Mouse (Mus musculus): ENCODE measurements around the gene Suco. TPM values are rescaled to one million over a fixed set of nuclear protein-coding genes. Genes with fewer than 3 reads are reported as not detected.

Suco gene
- total and polyA plus RNA-seq, 2 experiments from 2014 or later, result 10.0 to 17.0 TPM

DNA sequence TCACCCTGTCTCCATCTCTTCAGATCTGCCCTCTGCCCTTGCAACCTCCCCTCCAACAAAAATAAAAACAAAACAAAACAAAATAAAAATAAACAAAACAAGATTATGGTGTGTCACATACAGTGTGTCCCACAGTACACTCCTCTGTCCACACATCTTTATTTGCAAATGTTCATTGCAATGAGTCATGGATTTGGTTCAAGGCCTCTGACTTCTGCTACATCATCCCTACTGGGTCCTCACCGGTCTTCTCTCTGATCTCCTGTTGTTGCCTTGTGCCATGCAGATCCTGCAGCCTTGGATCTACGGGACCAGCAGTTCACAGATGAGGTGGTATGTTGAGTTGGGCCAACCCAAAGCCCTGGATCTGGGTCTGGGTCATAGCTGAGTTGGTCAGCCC, 43.1 kb upstream of the Suco start:
- Histone ChIP-seq H3K27ac (ENCODE audit: low read depth) (no peak overlapping the region), H3K4me1 (ENCODE audit: control insufficient read depth, insufficient read depth) (no peaks in the 10 kb centered on the region), H3K4me3 (ENCODE audit: low read depth, low read length) (no peak overlapping the region), H3K4me2 (ENCODE audit: low read depth, low read length) (no peak overlapping the region), H3K9ac (replicated peaks; ENCODE audit: low read depth, low read length) (no peak overlapping the region), H3K9me3 (replicated peaks; ENCODE audit: control insufficient read depth, low read length) (no peaks in the 10 kb centered on the region), H3K36me3 (replicated peaks; ENCODE audit: control insufficient read depth, insufficient read depth, low read length) (no peaks in the 10 kb centered on the region), H3K27me3 (ENCODE audit: control insufficient read depth, insufficient read depth, low read length) (no peaks in the 10 kb centered on the region)
- DNase-seq (ENCODE audit: low spot score) (no peak), ATAC-seq (ENCODE audit: insufficient read depth, low read depth) (no peak)
- TF ChIP-seq EP300 (IDR thresholded peaks at IDR 0.05; ENCODE audit: low read depth) (no peak), CTCF (IDR thresholded peaks at IDR 0.05; ENCODE audit: low read depth) (no peak)
- WGBS, result 94% methylated on average over 2 of the region's 2 CpGs

DNA sequence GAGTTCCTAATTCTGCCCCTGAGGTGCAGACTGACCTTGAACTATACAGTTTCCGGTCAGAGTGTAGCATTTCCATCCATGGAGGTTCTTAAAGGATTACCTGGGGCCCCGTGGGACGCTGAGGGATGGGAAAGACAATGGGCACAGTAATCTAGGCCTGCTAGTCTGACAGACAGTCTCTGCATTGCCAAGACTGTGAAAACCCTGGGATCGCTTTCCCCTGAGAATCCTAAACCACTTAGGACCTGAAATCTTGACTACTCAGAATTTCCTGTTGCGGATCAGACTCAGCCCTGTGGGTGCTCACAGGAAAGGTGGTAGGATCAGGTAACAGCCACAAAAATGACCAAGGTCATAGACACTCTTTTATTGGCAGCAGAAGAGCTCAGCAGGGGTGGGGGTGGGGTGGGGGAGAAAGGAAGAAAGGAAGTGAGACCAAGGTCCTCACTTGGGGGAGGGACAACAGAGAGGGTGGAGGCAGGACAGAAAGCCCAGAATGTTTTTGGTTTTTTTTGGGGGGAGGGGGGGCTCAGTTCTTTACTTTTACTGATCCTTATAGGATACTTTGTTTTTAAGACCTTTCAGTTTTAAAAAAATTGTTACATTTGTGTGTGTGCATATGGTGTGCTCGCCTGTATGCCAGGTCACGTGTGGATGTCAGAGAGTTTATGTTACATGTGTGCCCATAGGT, 42.3 kb upstream of the Suco start:
- WGBS, result 55% methylated on average over 7 of the region's 7 CpGs
- ATAC-seq (ENCODE audit: insufficient read depth, low read depth) (no peak), DNase-seq (ENCODE audit: low spot score) (no peak)
- H3K27me3 ChIP-seq (ENCODE audit: control insufficient read depth, insufficient read depth, low read length), result no peaks in the 10 kb centered on the region
- no peak overlapping the region for H3K4me2 ChIP-seq (ENCODE audit: low read depth, low read length)
- no peaks in the 10 kb centered on the region for H3K36me3 ChIP-seq (replicated peaks; ENCODE audit: control insufficient read depth, insufficient read depth, low read length)
- H3K4me1 ChIP-seq (ENCODE audit: control insufficient read depth, insufficient read depth), result no peaks in the 10 kb centered on the region
- TF ChIP-seq CTCF (IDR thresholded peaks at IDR 0.05; ENCODE audit: low read depth) (no peak), EP300 (IDR thresholded peaks at IDR 0.05; ENCODE audit: low read depth) (no peak)
- H3K9ac ChIP-seq (replicated peaks; ENCODE audit: low read depth, low read length), result no peak overlapping the region
- H3K27ac ChIP-seq (ENCODE audit: low read depth), result no peak overlapping the region
- H3K4me3 ChIP-seq (ENCODE audit: low read depth, low read length), result no peak overlapping the region
- H3K9me3 ChIP-seq (replicated peaks; ENCODE audit: control insufficient read depth, low read length), result no peaks in the 10 kb centered on the region

DNA sequence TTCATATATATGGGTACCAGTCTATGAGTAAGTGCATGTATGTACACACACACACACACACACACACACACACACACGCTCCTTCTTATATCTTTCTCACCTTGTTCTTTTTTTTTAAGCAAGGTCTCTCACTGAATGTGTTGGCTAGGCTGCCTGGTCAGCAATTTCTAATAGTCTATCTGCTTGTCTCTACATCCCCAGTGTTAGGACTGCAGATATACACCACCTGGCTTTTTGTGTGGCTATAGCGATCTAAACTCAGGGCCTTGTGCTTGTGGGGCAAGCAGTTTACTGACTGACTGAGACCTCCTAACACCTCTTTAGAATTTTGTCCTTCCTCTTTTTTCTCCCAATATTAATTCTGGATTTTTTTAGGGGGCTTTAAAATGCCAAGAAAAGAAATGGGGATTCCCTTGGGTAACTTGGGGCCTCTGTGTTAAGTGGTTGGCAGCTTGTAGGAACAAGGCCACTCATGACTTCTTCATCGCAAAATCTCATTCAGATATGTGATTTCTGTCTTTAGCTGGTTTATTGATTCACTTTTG, 41.5 kb upstream of the Suco start:
- H3K27ac ChIP-seq (ENCODE audit: low read depth), result no peak overlapping the region
- no peak overlapping the region for H3K4me3 ChIP-seq (ENCODE audit: low read depth, low read length)
- no peaks in the 10 kb centered on the region for H3K9me3 ChIP-seq (replicated peaks; ENCODE audit: control insufficient read depth, low read length)
- H3K36me3 ChIP-seq (replicated peaks; ENCODE audit: control insufficient read depth, insufficient read depth, low read length), result no peaks in the 10 kb centered on the region
- ATAC-seq (ENCODE audit: insufficient read depth, low read depth) (no peak), DNase-seq (ENCODE audit: low spot score) (no peak)
- 83% methylated on average over 3 of the region's 3 CpGs for WGBS
- TF ChIP-seq CTCF (IDR thresholded peaks at IDR 0.05; ENCODE audit: low read depth), result no peak
- TF ChIP-seq EP300 (IDR thresholded peaks at IDR 0.05; ENCODE audit: low read depth), result no peak
- no peak overlapping the region for H3K4me2 ChIP-seq (ENCODE audit: low read depth, low read length)
- H3K4me1 ChIP-seq (ENCODE audit: control insufficient read depth, insufficient read depth), result no peaks in the 10 kb centered on the region
- no peak overlapping the region for H3K9ac ChIP-seq (replicated peaks; ENCODE audit: low read depth, low read length)
- no peaks in the 10 kb centered on the region for H3K27me3 ChIP-seq (ENCODE audit: control insufficient read depth, insufficient read depth, low read length)

DNA sequence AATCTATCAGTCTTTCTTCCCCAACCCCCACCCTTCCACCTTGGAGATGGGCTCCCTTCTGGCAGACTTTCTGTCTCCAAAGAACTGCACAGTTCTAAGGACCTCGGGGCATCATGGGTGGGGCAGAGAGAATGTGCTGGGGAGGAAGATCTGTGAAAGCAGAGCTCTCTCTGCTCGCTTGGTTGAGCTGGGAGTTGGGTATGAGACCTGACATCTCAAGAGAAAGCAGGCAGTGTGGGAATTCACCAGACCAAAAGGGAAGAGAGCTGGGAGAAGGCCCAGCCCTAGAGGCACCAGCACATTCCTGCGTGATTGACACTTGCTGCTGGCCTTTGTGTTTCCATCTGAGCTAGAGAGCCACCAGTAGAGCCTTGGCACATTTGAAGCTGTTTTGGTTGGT, 39.6 kb upstream of the Suco start:
- H3K4me2 ChIP-seq (ENCODE audit: low read depth, low read length), result no peak overlapping the region
- H3K27me3 ChIP-seq (ENCODE audit: control insufficient read depth, insufficient read depth, low read length), result no peaks in the 10 kb centered on the region
- H3K4me3 ChIP-seq (ENCODE audit: low read depth, low read length), result no peak overlapping the region
- H3K27ac ChIP-seq (ENCODE audit: low read depth), result no peak overlapping the region
- ATAC-seq (ENCODE audit: insufficient read depth, low read depth), result no peak
- no peaks in the 10 kb centered on the region for H3K4me1 ChIP-seq (ENCODE audit: control insufficient read depth, insufficient read depth)
- H3K9ac ChIP-seq (replicated peaks; ENCODE audit: low read depth, low read length), result no peak overlapping the region
- 52% methylated on average over 3 of the region's 3 CpGs for WGBS
- no peaks in the 10 kb centered on the region for H3K36me3 ChIP-seq (replicated peaks; ENCODE audit: control insufficient read depth, insufficient read depth, low read length)
- no peak for DNase-seq (ENCODE audit: low spot score)
- TF ChIP-seq CTCF (IDR thresholded peaks at IDR 0.05; ENCODE audit: low read depth) (no peak), EP300 (IDR thresholded peaks at IDR 0.05; ENCODE audit: low read depth) (no peak)
- no peaks in the 10 kb centered on the region for H3K9me3 ChIP-seq (replicated peaks; ENCODE audit: control insufficient read depth, low read length)

DNA sequence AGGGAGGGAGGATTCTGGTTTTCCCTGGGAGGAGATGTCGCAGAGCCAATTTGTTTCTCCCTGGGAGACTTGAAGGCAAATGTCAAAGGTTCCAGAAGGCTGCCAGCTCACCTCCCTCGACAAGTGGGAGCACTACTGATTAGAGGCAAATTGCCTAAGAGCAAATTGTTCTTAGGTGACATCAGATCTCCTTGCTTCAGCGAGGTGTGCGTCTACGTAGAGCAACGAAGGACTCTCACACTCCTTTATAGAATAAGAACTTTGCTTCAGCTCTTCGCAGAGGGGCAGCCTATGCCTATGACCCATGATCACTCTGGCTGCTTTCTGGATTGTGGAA, 37.1 kb upstream of the Suco start:
- no peaks in the 10 kb centered on the region for H3K4me1 ChIP-seq (ENCODE audit: control insufficient read depth, insufficient read depth)
- no peak for ATAC-seq (ENCODE audit: insufficient read depth, low read depth)
- no peaks in the 10 kb centered on the region for H3K36me3 ChIP-seq (replicated peaks; ENCODE audit: control insufficient read depth, insufficient read depth, low read length)
- WGBS, result 31% methylated on average over 7 of the region's 7 CpGs
- DNase-seq (ENCODE audit: low spot score), result no peak
- no peak overlapping the region for H3K9ac ChIP-seq (replicated peaks; ENCODE audit: low read depth, low read length)
- no peak for TF ChIP-seq EP300 (IDR thresholded peaks at IDR 0.05; ENCODE audit: low read depth)
- no peaks in the 10 kb centered on the region for H3K9me3 ChIP-seq (replicated peaks; ENCODE audit: control insufficient read depth, low read length)
- no peak overlapping the region for H3K4me2 ChIP-seq (ENCODE audit: low read depth, low read length)
- H3K27ac ChIP-seq (ENCODE audit: low read depth), result no peak overlapping the region
- H3K27me3 ChIP-seq (ENCODE audit: control insufficient read depth, insufficient read depth, low read length), result no peaks in the 10 kb centered on the region
- H3K4me3 ChIP-seq (ENCODE audit: low read depth, low read length), result no peak overlapping the region
